Mouse (Mus musculus) spleen, adult 2 months (tissue): ENCODE data around the gene Zfp28.
"Not testable (repeated sequence)": the region's sequence is repeated elsewhere in the genome, so short reads cannot be mapped to it uniquely, and the experiment has no call there.

Experiments used
- CTCF ChIP-seq: fragments of 200-500 bp; IDR thresholded peaks from 2 replicates; pipeline ENCODE4 v1.5.1; 2011; ENCODE audit warnings: mild to moderate bottlenecking, inconsistent platforms; ENCODE audit not compliant: insufficient read depth, insufficient read length, insufficient replicate concordance; ENCODE audit errors: extremely low read depth
- POLR2A ChIP-seq: fragments of 200-500 bp; IDR thresholded peaks from 2 replicates; pipeline ENCODE4 v1.6.1; 2011; ENCODE audit warnings: low read depth, low read length, inconsistent platforms

DNA sequence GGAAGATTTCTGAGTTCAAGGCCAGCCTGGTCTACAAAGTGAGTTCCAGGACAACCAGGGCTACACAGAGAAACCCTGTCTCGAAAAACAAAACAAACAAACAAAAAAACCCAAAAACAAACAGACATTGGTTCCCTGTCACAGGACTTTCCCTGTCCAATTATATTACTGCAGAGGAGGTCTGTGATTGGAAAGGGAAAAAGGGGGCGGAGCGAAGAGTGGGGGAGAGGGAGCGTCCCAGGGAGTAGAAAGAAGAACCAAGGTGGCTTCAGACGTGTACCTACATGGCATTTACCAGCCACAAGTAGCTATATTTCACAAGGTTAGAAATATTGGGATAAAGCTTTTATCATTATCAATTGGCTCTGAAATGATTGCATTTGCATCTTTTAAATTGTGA lies 14.9 kb upstream of the Zfp28 start:
- not testable (repeated sequence) for TF ChIP-seq CTCF, POLR2A
